Mouse (Mus musculus) layer of hippocampus, adult 2 months (tissue): ENCODE results near the gene Serpinb6a. TPM values are rescaled to one million over a fixed set of nuclear protein-coding genes. Genes with fewer than 3 reads are reported as not detected.

ENCODE experiments used
- DNase-seq, 2 experiments: peaks; one replicate each; pipeline ENCODE4 v3.0.0; 2022; ENCODE audit warnings: low spot score in 2 of 2
- H3K27ac ChIP-seq: fragments of 200-600 bp; 2 replicates; pipeline ENCODE4 v1.8.1; 2022
- H3K4me3 ChIP-seq: fragments of 200-600 bp; 2 replicates; pipeline ENCODE4 v1.8.1; 2022; ENCODE audit warnings: mild to moderate bottlenecking
- CTCF ChIP-seq: fragments of 200-600 bp; conservative IDR thresholded peaks from 2 replicates; pipeline ENCODE4 v1.8.1; 2022; ENCODE audit warnings: antibody characterized with exemption, mild to moderate bottlenecking, moderate library complexity
- long read RNA-seq, 2 experiments: library from polyadenylated mRNA; stranded (forward); transcript quantifications; one replicate each; pipeline ENCODE4 v2.0.0; 2021; ENCODE audit warnings: borderline mapping rate in 2 of 2
- total RNA-seq, 2 experiments: library from RNA; stranded (reverse); gene quantifications; 2 replicates each; pipeline ENCODE4 v1.2.3; 2021

Gene Serpinb6a
- 10 to 100 TPM; 44.5 to 46.0 TPM for total RNA-seq
- long read RNA-seq, experiment 1, transcript Serpinb6a-202 (7 exons, 1,547 nt) = major isoform, 8 of 22 reads
- long read RNA-seq, experiment 1, partial matches to known transcripts = 4 of 22 reads
- long read RNA-seq, experiment 1, other reads (novel, unspliced or antisense) = 10 of 22 reads
- long read RNA-seq, experiment 2, transcript Serpinb6a-202 (7 exons, 1,547 nt) = major isoform, 13 of 33 reads
- long read RNA-seq, experiment 2, partial matches to known transcripts = 4 of 33 reads
- long read RNA-seq, experiment 2, other reads (novel, unspliced or antisense) = 16 of 33 reads

DNA sequence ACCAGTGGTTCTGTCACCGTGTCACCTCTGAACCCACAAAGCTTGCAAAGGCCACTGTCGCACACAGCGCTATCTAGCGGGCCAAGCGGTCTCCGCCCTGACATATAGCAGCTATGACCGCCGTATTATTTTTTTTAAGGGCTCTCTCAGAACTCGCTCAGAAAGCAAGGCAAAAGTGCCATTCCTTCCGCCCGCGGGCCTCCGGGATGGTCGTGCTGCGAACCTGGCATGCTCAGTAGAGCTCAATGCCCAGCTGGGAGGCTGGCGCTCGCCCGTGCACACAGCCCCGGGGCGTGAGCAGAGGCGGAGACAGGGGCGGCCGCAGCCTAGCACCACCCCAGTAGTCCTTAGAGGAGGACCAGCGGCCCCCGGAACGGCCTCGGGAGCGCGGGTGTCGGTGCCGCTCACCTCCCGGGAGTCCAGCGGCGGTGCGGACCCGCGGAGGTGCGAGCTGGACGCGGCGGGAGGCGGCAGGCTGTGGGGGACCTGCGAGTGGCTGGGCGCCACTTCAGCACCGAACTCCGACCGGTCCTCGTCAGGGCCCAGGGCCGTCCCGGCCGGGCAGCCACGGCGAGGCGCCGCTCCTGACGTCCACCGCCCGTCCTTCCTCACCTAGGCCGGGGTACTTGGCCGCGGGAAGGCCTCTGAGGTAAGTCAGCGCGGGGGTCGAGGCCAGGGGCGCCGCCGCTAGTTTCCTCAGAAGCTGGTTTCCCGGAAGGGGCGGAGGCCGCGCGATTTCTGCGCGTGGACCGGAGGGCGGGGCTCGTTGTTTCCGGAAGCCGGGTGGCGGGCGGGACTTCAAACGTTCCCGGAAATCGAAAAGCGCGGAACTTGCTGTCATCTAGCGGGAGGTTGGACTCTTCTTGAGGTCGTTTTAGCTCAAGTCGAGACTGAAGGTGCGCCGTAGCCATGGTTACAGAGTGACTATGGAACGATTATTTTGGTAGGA, at the start of gene Serpinb6a, which contains the start of gene Ripk1:
Gene Serpinb6a (minus strand): TSS at position 737 of the 949 bp plus-strand sequence.
Gene Ripk1 (plus strand): TSS at position 306 of the 949 bp plus-strand sequence.
- peak; percentile 59 for TF ChIP-seq CTCF
- Histone ChIP-seq H3K4me3 (peak within 1 kb of the TSS; percentile 100), H3K27ac (peak within 1 kb of the TSS; percentile 91)
- peak; percentile 89 to 90 for DNase-seq

DNA sequence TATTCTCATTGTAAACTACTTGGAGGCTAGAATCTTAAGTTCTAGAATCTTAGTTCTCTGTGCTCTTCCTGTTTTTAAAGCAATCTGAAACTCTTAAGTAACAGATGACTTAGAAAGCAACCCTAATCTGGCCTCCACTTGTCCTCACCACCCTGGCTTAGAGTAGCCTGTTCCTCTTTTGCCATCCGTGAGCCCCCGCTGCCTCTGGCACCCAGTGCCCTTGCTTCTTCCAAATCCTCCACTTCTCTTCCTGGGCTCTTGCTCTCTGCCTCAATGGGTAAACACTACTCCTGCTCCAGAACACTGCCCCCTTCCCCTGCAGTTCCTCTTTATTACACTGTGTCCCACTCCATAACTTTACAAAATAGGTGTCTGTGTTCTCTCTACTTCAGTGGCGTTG, 49.1 kb upstream of the Serpinb6a start:
- no peak overlapping the region for H3K4me3 ChIP-seq
- H3K27ac ChIP-seq = no peak overlapping the region
- no peak for TF ChIP-seq CTCF
- DNase-seq = no peak

DNA sequence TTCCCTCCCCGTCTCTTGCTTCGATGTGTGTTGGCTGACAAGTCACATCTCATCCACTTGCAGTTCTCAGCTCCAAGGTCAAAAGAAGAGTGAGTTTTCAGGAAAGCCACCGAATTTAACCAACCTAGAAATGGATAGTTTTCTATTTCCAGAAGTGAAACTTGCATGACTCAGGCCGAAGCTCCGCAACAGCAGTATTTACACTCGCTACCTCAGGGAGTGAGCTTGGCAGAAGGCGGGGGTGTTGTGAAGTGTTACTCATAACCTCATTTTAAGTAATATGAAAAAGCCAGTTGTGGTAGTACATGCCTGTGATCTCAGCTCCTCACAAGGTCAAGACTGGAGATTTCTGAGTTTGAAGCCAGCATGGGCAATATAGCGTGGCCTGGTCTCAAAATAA, 47.9 kb upstream of the Serpinb6a start:
- TF ChIP-seq CTCF = no peak
- H3K27ac ChIP-seq = no peak overlapping the region
- DNase-seq = no peak
- no peak overlapping the region for H3K4me3 ChIP-seq

DNA sequence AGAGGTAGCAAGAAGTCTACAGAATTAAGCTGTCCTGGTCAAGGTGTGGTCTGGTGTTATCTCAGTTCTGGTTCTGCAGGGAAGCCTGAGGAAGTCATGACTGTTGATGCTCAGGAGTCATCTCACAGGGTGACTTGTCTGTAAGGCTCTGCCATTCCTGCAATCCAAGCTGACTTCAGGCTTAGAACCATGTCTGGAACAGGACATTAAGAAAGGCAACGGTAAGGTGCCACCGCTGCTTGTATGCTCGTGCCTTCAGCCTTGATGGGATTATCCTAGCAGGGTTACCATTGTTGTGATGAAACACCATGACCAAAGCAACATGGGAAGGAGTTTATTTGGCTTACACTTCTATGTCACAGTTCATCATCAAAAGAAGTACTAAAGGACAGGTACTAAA, 44.9 kb upstream of the Serpinb6a start:
- Histone ChIP-seq H3K27ac (no peak overlapping the region), H3K4me3 (no peak overlapping the region)
- DNase-seq = no peak
- TF ChIP-seq CTCF = no peak

DNA sequence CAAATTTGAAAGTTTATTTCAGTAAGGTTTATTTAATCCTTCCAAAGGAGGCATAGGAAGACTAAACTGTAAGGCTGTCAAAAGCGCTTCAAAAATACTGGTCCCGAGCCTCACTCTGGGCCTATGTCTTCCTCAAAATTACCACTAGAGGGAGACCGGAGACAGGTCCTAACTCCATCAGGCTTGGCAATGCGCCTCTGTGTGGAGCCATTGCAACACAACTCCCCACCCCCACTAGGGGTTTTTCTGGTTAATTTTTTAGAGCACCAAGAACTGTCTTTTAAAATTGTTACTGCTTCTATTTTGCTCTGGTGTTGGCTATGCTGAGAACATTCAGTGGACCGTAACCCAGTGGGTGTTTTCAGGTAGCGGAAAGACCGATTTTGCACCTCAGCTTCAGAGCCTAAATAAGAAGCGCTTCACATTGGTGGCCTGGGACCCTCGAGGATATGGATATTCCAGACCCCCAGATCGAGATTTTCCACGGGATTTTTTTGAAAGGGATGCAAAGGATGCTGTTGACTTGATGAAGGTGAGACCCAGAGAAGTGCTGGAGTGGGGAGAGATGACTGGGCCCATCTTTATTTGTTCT, 43.9 kb upstream of the Serpinb6a start:
- peak; percentile 97 for TF ChIP-seq CTCF
- H3K27ac ChIP-seq = peak overlapping the region; percentile 24; the same call in 1 of the 2 replicates
- no peak overlapping the region for H3K4me3 ChIP-seq
- peak; percentile 87 for DNase-seq

DNA sequence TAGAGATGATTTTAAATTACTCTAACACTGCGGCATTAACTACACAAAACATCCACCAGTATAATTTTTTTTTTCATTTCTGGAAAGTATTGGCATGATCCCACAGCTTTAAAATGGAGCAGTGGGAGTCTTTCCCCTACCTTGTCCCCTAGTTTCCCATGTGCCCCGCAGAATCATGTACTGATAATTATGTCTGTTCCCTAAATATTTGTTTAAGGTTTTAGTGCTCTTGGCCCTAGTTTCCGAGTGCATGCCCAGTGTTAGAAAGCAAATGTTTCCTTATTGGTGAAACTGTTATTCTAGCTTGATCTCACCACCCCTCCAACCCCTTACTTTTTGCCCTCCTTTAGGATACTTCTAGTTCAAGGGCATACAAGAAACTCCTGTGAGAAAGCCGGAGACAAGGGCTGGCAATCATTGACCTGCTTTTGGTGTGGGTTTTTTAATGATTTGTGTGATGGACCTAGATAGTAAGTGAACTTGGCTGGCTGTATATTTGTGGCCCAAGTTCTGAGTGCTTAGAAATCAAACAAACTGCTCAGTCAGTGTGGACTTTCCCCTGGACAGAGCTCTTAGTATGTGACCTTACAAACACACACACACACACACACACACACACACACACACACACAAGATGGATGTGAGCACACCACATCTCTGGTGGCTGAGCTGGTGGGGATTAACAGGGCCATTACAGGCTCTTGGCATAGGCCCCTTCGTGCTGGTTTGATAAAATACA, 43.1 kb upstream of the Serpinb6a start:
- TF ChIP-seq CTCF = no peak
- no peak for DNase-seq
- no peak overlapping the region for H3K27ac ChIP-seq
- H3K4me3 ChIP-seq = no peak overlapping the region

DNA sequence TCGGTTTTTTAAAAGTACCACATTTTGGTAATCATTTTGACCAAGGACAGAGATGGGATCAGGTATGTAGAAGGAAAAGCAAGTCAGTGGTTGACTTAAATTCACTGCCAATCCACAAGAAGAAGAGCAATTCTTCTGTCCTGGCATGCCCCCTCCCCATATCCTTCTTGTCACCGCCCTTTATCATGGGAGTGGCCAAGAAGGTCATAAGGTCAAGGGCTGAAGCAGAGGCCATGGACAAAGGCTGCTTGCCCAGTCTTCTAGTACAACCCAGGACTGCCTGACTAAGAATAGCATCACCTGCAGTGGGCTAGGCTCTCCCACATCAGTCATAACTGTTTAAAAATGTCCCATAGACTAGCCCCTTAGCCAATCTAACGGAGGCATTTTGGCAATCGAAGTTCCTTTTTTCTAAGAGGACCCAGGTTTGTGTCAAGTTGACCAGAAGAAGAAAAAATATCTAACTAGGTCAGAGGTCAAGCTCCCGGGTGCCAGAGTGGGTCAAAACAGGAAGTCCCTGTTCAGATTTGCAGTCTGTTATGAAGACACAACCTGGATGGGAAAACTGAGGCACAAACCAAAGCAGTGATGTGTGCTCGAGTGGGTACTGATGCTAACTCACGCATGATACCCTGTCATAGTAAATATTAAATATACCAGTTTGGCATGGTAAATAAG, 41.3 kb upstream of the Serpinb6a start:
- Histone ChIP-seq H3K27ac (no peak overlapping the region), H3K4me3 (no peak overlapping the region)
- DNase-seq = no peak
- no peak for TF ChIP-seq CTCF

DNA sequence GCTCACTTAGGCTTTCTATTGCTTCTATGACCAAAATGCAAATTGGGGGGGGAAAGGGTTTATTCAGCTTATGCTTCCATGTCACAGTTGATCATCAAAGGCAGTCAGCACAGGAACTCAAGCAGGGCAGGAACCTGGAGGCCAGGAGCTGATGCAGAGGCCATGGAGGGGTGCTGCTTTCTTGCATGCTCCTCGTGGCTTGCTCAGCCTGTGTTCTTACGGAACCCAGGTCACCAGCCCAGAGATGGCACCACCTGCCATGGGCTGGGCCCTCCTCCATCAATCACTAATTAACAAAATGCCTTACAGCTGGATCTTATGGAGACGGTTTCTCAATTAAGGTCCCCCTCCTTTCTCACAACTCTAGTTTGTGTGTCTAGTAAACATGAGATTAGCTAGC, 37.5 kb upstream of the Serpinb6a start:
- TF ChIP-seq CTCF = no peak
- Histone ChIP-seq H3K27ac (no peak overlapping the region), H3K4me3 (no peak overlapping the region)
- DNase-seq = no peak

DNA sequence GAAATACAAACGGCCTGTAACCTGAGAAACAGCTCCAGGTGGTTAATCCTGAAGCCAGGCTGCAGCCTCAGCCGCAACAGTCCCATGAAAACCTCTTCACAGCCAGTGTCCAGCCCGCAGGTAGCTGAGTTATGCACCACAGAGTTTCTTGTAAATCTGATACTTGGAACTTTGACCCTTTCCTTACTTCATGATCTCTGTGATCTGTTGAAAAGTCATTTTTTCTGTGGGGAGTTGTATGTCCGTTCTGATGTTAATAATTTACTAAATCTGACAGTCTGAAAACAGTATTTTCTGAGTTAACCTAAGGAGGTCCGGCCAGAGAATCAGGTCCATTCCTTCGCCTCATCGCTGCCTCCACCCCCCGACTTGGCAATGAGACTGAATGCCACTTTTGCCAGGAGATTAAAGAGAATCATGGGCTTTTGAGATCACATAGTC, 36.3 kb upstream of the Serpinb6a start:
- Histone ChIP-seq H3K4me3 (peak overlapping the region; percentile 81), H3K27ac (no peak overlapping the region)
- no peak for TF ChIP-seq CTCF
- DNase-seq = no peak

DNA sequence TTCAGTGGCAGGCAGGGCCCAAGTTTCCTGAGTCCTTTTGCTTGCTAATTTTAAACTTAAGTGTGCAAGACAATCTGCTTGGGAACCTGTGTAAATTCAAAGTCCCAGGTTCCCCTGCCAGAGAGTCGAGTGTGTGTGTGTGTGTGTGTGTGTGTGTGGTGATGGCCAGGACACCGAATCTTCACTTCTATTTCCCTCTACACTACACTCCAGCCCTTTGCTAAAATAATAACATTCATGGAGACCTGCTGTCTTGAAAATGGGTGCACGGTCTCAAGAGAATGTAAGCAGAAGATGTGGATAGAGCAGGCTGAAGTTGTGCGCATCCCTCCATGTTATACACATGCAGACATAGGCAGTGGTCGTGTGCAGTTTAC, 35.5 kb upstream of the Serpinb6a start:
- no peak for DNase-seq
- TF ChIP-seq CTCF = no peak
- H3K4me3 ChIP-seq = peak overlapping the region; percentile 81
- H3K27ac ChIP-seq = peak overlapping the region; percentile 97

DNA sequence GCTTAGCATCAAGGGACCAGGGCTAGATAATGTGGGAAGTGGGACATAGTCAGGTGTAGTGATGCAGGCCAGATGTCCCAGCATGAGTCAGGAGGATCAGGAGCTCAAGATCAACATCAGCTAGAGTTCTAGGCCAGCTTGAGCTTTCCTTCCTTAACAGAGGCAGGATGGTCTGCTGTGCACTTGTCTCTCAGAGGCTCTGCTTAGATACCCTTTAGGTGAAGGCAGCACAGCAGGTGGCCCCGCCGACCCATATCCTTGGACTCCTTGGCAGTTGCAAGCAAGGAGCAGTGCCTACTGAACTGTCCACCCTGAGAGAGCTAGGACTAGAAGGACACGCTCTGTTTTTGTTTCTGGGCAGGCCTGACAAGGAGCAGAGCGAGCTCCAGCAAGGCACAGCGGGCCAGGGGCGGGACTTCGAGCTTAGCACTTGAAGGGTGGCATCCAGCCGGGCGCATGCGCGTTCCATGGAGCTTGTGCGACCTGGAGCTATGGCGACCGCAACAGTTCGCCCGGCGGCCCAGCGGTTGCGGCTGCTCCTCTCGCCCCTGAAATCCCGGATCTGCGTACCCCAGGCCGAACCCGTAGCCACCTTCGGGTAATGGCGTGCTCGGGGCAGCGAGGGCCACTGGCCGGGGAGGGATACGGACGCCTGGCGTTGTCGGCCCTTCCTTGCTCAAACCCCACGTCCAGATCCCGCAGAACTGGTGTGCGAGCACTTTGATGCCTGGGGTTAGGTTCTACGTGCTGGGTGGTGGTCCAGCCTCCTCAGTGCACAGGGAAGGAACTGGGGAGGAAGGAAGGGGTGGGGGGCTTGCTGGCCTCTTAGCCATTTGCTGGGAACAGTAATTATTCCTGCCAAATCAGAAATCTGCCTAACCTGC, 34.8 kb upstream of the Serpinb6a start, which contains the start of gene Bphl:
Gene Bphl (plus strand): TSS at position 426 of the 884 bp plus-strand sequence.
- Histone ChIP-seq H3K4me3 (peak within 1 kb of the TSS; percentile 81), H3K27ac (peak within 1 kb of the TSS; percentile 97)
- DNase-seq = peak; percentile 91 to 93
- TF ChIP-seq CTCF = no peak
